Mouse (Mus musculus) forebrain, embryonic 11.5 days (tissue): ENCODE measurements around the gene Tmtc4. TPM values are rescaled to one million over a fixed set of nuclear protein-coding genes. Genes with fewer than 3 reads are reported as not detected.

Source experiments
- ATAC-seq: fragments of 200-750 bp; cut with Nextera tagmentation; replicated peaks from 2 replicates; pipeline ENCODE4 v1.8.0; 2017; ENCODE audit warnings: moderate TSS enrichment; ENCODE audit not compliant: low FRiP score
- DNase-seq: peaks from one replicate; pipeline ENCODE4 v3.0.0-alpha.2; 2017; ENCODE audit warnings: low spot score
- H3K27ac ChIP-seq: fragments of 300-500 bp; sonication (generic); 2 replicates; pipeline ENCODE4 v1.5.1; 2014; ENCODE audit warnings: low read depth, low read length
- H3K27me3 ChIP-seq: fragments of 300-500 bp; sonication (generic); 2 replicates; pipeline ENCODE4 v1.6.1; 2014; ENCODE audit warnings: mild to moderate bottlenecking, low read length, mixed read lengths; ENCODE audit not compliant: control insufficient read depth, insufficient read depth
- H3K36me3 ChIP-seq: fragments of 300-500 bp; sonication (generic); 2 replicates; pipeline ENCODE4 v1.6.1; 2014; ENCODE audit warnings: mild to moderate bottlenecking, low read length, moderate library complexity, mixed read lengths; ENCODE audit not compliant: control insufficient read depth, insufficient read depth
- H3K4me1 ChIP-seq: fragments of 300-500 bp; sonication (generic); replicated peaks from 2 replicates; pipeline ENCODE4 v1.6.1; 2014; ENCODE audit warnings: low read length, mixed read lengths; ENCODE audit not compliant: control insufficient read depth, insufficient read depth
- H3K4me2 ChIP-seq: fragments of 300-500 bp; sonication (generic); 2 replicates; pipeline ENCODE4 v1.6.1; 2014; ENCODE audit warnings: low read depth, mild to moderate bottlenecking, low read length, moderate library complexity, mixed read lengths; ENCODE audit not compliant: severe bottlenecking
- H3K4me3 ChIP-seq: fragments of 300-500 bp; sonication (generic); 2 replicates; pipeline ENCODE4 v1.5.1; 2014; ENCODE audit warnings: low read depth, low read length
- H3K9ac ChIP-seq: fragments of 300-500 bp; sonication (generic); 2 replicates; pipeline ENCODE4 v1.6.1; 2014; ENCODE audit warnings: low read length
- H3K9me3 ChIP-seq: fragments of 300-500 bp; sonication (generic); 2 replicates; pipeline ENCODE4 v1.6.1; 2016; ENCODE audit warnings: low read length, mixed read lengths; ENCODE audit not compliant: control insufficient read depth
- WGBS: fragments of 180-500 bp; shearing (Covaris S2); extraction: QIAGEN DNeasy Blood & Tissue Kit; methylation state at CpG from one replicate; pipeline ENCODE4 v1.1.7; 2014; 5-methylcytosine and 5-hydroxymethylcytosine counted together
- polyA plus RNA-seq: library from polyadenylated mRNA; unstranded; fragments of >200 nt; fragmentation: Nextera tagmentation; extraction: Ambion mirVana; gene quantifications from 2 replicates; pipeline ENCODE4 v1.2.1, GENCODE M21; 2014

The Tmtc4 gene
- polyA plus RNA-seq, 1 experiment from 2014 or later = 37.2 TPM

DNA sequence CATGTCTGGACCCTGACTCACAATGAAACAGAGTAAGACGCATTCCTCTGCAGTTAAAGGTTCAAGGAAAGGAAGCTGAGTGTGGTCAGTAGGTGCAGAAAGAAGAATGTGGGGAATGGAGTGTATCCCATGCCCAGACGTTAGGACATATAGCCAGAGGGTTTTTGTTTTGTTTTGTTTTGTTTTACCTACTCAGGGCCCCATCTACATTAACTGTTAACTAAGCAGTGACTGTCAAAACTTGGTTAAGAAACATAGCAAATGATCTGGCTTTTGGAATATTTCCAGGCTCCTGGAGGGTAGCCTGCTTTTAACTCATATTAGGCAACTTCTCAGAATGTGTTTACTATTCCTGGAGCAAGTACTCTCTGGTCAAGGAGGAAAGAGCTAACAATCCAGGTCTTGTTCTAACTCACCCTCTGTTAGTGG is 79.9 kb downstream of the Tmtc4 start:
- ATAC-seq (no peak), DNase-seq (no peak)
- Histone ChIP-seq H3K36me3 (no peaks in the 10 kb centered on the region), H3K4me1 (no peaks in the 10 kb centered on the region), H3K27me3 (no peaks in the 10 kb centered on the region), H3K27ac (no peak overlapping the region), H3K4me2 (no peak overlapping the region), H3K4me3 (no peak overlapping the region), H3K9ac (no peak overlapping the region), H3K9me3 (no peaks in the 10 kb centered on the region)
- 62% methylated on average over 2 of the region's 2 CpGs for WGBS

GRCm38 (mm10) chr14:122902884-122903283 is 81.0 kb downstream of the Tmtc4 start:
- Histone ChIP-seq H3K4me3 (no peak overlapping the region), H3K27ac (no peak overlapping the region), H3K4me2 (no peak overlapping the region), H3K9me3 (no peaks in the 10 kb centered on the region), H3K9ac (no peak overlapping the region), H3K4me1 (no peaks in the 10 kb centered on the region), H3K36me3 (no peaks in the 10 kb centered on the region), H3K27me3 (no peaks in the 10 kb centered on the region)
- no peak for ATAC-seq
- 82% methylated on average over 4 of the region's 4 CpGs for WGBS
- DNase-seq = no peak

GRCm38 (mm10) chr14:122902136-122902535 is 81.7 kb downstream of the Tmtc4 start:
- WGBS = 73% methylated on average over 2 of the region's 2 CpGs
- H3K4me1 ChIP-seq = no peaks in the 10 kb centered on the region
- no peaks in the 10 kb centered on the region for H3K9me3 ChIP-seq
- H3K27ac ChIP-seq = no peak overlapping the region
- no peak overlapping the region for H3K4me2 ChIP-seq
- no peak overlapping the region for H3K4me3 ChIP-seq
- H3K36me3 ChIP-seq = no peaks in the 10 kb centered on the region
- DNase-seq (no peak), ATAC-seq (no peak)
- no peaks in the 10 kb centered on the region for H3K27me3 ChIP-seq
- H3K9ac ChIP-seq = no peak overlapping the region

DNA sequence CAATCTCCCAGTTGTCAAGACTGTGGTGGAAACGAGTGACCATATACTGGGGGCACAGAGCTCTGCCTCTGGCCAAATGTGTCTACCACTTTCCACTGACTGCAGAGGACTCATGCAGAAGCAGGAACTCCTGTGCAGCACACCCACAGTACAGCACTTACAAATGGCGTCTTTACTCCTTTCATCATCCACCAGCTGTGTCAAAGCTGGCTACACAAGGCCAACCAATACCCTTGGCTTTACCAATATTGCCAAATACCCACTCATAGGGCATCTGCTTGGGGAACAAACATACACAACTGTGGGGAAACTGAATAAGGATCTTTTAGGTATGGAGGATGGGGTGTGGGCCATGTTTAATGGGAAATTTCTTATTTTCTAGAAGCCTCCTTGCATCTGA is 82.1 kb downstream of the Tmtc4 start:
- H3K9ac ChIP-seq = no peak overlapping the region
- DNase-seq = no peak
- no peaks in the 10 kb centered on the region for H3K27me3 ChIP-seq
- no peak overlapping the region for H3K4me3 ChIP-seq
- no peaks in the 10 kb centered on the region for H3K4me1 ChIP-seq
- no peak overlapping the region for H3K27ac ChIP-seq
- ATAC-seq = no peak
- WGBS = 89% methylated on average over 2 of the region's 2 CpGs
- no peaks in the 10 kb centered on the region for H3K36me3 ChIP-seq
- no peaks in the 10 kb centered on the region for H3K9me3 ChIP-seq
- no peak overlapping the region for H3K4me2 ChIP-seq

DNA sequence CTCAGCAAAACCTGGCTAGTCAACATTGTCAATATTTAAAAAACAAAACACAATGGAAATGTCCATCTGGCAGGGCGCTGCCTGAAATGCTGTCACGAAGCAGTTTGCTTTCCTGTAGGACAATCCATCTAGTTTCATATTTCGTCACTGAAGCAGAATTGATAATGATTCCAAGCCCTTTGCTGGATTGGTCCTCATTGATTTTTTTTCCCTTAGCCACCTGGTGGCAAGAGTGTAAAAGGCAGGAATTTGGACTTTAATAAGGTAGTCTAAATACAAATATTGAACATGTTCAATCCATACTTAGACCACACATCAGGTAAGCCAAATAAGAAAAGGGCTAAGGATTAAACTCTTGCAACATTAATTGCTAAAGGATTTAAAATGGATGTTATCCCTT is 82.7 kb downstream of the Tmtc4 start:
- no peak overlapping the region for H3K4me2 ChIP-seq
- no peak overlapping the region for H3K9ac ChIP-seq
- H3K27me3 ChIP-seq = no peaks in the 10 kb centered on the region
- H3K4me1 ChIP-seq = no peaks in the 10 kb centered on the region
- 85% methylated on average over 3 of the region's 3 CpGs for WGBS
- no peaks in the 10 kb centered on the region for H3K9me3 ChIP-seq
- ATAC-seq (no peak), DNase-seq (no peak)
- no peak overlapping the region for H3K27ac ChIP-seq
- H3K36me3 ChIP-seq = no peaks in the 10 kb centered on the region
- H3K4me3 ChIP-seq = no peak overlapping the region

DNA sequence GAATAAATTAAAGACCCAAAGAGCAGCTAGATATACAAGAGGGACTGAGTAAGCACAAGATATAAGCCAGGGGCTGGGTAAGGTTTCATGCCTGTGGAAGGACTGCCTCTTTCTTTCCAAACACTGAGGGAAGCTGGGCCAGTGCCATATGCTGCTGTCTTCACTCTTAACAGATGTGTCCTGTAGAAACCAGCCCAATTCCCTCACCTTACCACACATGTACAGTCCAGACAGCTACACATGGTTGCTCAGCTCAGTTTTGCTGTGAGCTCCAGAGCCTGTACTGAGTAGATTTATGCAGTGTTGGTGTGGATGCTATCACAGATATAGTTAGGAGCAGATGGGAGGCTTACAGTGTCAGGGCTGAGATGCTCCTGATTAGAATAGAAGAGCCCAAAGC is 83.2 kb downstream of the Tmtc4 start:
- ATAC-seq (no peak), DNase-seq (no peak)
- Histone ChIP-seq H3K36me3 (no peaks in the 10 kb centered on the region), H3K27ac (no peak overlapping the region), H3K9me3 (no peaks in the 10 kb centered on the region), H3K4me3 (no peak overlapping the region), H3K27me3 (no peaks in the 10 kb centered on the region), H3K9ac (no peak overlapping the region), H3K4me2 (no peak overlapping the region), H3K4me1 (no peaks in the 10 kb centered on the region)

DNA sequence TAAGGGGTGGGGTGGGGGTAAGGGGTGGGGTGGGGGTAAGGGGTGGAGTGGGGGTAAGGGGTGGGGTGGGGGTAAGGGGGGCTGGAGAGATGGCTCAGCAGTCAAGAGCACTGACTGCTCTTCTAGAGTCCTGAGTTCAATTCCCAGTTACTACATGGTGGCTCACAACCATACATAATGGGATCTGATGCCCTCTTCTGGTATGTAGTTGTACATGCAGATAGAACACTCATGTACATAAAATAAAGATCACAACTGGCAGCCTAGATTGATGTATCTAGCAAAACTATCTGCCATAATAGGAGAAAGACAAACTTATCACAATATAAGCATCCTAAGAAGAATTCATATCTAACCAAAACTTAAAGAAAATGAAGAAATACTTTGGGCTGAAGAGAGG is 85.3 kb downstream of the Tmtc4 start:
- Histone ChIP-seq H3K9me3 (no peaks in the 10 kb centered on the region), H3K27me3 (no peaks in the 10 kb centered on the region), H3K4me2 (no peak overlapping the region), H3K36me3 (no peaks in the 10 kb centered on the region), H3K4me3 (no peak overlapping the region), H3K9ac (no peak overlapping the region), H3K4me1 (no peaks in the 10 kb centered on the region), H3K27ac (no peak overlapping the region)
- ATAC-seq (no peak), DNase-seq (no peak)

DNA sequence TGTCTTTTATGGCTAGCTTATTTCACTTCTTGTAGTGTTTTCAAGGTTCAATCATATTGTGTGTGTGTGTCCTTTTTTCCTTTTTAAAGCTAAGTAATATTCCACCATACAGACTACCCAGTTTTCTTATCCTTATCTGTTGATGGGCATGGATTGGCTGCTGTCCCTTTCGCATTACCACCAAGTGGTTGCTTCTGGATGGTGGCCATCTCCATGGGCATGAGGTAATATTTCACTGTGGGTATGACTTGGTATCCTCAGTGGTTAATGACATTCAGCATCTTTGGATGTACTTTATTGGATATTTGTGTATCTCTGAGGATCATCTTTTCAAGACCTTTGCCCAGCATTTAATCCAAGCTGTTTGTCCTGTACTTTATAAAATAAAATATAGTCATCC is 87.7 kb downstream of the Tmtc4 start:
- no peak overlapping the region for H3K9ac ChIP-seq
- no peak overlapping the region for H3K4me2 ChIP-seq
- no peaks in the 10 kb centered on the region for H3K36me3 ChIP-seq
- no peaks in the 10 kb centered on the region for H3K4me1 ChIP-seq
- 90% methylated on average over 1 of the region's 1 CpGs for WGBS
- H3K27me3 ChIP-seq = no peaks in the 10 kb centered on the region
- DNase-seq (no peak), ATAC-seq (no peak)
- H3K27ac ChIP-seq = no peak overlapping the region
- H3K4me3 ChIP-seq = no peak overlapping the region
- H3K9me3 ChIP-seq = no peaks in the 10 kb centered on the region

DNA sequence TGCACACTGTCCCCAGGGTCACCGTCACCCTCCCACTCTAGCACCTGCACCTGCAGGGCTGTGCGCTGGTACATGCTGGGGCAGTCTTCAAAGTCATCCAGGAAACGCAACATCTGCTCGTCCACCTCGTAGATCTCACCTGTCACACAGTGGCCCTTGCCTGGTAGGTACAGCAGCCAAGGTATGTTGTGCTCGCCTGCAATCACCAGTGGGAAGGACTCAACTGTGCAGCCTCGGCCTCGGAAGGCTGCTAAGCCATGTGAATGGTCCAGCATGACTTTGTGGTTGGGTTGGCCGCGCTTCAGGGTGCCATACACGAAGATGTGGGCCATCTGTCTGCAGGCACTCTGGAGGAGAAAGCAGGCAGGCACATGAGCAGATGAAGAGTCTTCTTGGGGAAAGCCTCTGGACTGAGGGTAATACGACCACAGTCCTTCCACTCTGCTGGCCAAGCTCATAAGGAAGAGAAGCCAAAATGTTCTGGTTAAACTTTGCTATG is 92.3 kb downstream of the Tmtc4 start:
- Histone ChIP-seq H3K27me3 (no peaks in the 10 kb centered on the region), H3K9ac (no peak overlapping the region), H3K4me2 (no peak overlapping the region), H3K27ac (no peak overlapping the region), H3K4me3 (no peak overlapping the region), H3K36me3 (no peaks in the 10 kb centered on the region), H3K4me1 (no peaks in the 10 kb centered on the region), H3K9me3 (no peaks in the 10 kb centered on the region)
- DNase-seq (no peak), ATAC-seq (no peak)
- 95% methylated on average over 12 of the region's 12 CpGs for WGBS
